Mouse (Mus musculus): ENCODE measurements around the gene Ugt1a10.
"Not testable (repeated sequence)": the region's sequence is repeated elsewhere in the genome, so short reads cannot be mapped to it uniquely, and the experiment has no call there.

DNA sequence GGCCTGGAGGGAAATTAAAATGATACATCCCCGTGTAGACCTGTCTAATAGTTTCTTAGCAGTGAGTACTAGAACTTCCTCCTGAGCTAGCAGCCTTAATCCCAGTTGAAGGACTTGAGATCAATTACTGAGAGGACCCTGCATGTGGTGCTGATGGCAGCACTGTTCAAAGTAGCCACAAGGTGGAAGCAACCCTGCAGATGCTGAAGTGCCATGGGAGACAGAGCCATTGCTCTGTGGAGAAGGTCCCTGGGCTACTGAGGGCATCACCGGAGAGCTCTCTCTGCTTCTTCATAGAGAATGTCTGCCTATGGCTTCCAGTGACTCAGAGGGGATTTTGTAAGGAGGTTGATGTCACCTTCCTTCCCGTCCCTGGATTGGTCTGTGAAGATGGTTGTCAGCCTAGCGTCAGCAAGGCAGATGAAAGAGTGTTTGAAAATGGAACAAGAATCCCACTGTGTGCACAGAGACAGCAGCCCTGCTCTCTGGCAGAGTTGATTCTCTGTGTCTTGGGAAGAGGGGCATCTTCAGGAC lies 70.7 kb downstream of the Ugt1a10 start:
- not testable (repeated sequence) for TF ChIP-seq POLR2A (IDR thresholded peaks at IDR 0.05; ENCODE audit: borderline replicate concordance, extremely low read depth, insufficient read depth, insufficient read length, poor library complexity, severe bottlenecking); CTCF (IDR thresholded peaks at IDR 0.05; ENCODE audit: borderline replicate concordance, extremely low read depth, insufficient read depth, insufficient read length)

Measured in brain, embryonic 14.5 days (tissue).